Mouse (Mus musculus) c-Kit-positive CD71-positive TER-119-positive erythroid progenitor cells, embryonic 14.5 days (primary cell): ENCODE measurements around the gene Mpc1.
"Not testable (repeated sequence)": the region's sequence is repeated elsewhere in the genome, so short reads cannot be mapped to it uniquely, and the experiment has no call there.

Experiments used
- DNase-seq: peaks from one replicate; pipeline ENCODE4 v3.0.0-alpha.2; 2013; ENCODE audit warnings: low spot score

The Mpc1 gene

DNA sequence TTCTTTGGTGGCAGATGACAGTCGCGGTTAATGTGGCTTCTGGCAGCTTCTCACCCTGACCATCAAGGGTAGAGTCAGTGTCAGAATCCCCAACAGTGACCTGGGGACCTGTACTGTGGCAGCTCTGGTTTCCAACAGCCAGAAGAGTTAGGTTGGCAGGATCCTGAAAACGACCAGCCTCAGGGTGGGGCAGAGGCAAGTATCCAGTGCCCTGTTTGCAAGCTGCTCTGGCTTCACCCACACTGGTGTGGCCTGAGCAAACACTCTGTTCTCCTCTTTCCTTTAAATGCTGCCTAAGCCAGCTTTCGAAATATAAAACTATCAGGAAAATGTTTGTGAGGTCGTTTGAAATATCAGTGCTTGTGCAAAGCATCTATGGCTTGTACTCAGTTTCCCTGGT is 47.9 kb downstream of the Mpc1 start:
- DNase-seq: no peak

GRCm38 (mm10) chr17:8337159-8337558 is 54.5 kb downstream of the Mpc1 start, which contains the start of gene Prr18:
Prr18 (plus strand) TSS chr17:8337459.
- DNase-seq: not testable (repeated sequence)

DNA sequence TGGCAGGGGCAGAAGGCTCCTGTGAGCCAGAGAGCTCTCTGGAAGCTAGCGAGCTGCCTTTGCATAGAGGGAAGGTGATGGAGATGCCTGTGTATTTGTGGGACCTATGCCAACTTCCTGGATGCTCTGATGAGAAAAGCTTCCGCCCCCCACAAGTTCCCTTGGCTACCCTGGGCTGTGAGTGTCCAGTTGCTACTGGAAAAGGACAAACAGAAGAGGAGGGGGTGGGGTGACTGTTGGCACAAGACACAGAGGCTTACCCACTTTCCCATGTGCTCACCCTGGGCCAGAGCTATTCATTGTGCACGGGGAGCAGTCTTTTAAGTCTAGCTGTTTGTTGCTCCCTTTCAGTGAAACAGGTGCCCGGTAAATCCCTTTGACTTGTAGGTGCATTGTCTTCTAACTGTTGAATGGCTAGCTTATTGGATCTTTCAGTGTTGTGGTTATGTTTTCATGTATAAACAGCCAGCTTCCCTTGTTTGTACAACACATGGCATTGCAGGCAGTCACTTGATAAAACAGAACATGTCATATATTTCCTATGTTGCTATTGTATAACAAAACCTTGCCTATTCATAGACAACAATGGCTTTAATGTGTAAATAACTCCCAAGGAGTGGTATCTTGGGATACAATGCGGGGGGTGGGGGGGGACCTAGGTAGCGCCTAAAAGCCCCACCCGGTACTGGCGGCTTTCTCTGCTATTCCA is 57.1 kb downstream of the Mpc1 start:
- DNase-seq: no peak

DNA sequence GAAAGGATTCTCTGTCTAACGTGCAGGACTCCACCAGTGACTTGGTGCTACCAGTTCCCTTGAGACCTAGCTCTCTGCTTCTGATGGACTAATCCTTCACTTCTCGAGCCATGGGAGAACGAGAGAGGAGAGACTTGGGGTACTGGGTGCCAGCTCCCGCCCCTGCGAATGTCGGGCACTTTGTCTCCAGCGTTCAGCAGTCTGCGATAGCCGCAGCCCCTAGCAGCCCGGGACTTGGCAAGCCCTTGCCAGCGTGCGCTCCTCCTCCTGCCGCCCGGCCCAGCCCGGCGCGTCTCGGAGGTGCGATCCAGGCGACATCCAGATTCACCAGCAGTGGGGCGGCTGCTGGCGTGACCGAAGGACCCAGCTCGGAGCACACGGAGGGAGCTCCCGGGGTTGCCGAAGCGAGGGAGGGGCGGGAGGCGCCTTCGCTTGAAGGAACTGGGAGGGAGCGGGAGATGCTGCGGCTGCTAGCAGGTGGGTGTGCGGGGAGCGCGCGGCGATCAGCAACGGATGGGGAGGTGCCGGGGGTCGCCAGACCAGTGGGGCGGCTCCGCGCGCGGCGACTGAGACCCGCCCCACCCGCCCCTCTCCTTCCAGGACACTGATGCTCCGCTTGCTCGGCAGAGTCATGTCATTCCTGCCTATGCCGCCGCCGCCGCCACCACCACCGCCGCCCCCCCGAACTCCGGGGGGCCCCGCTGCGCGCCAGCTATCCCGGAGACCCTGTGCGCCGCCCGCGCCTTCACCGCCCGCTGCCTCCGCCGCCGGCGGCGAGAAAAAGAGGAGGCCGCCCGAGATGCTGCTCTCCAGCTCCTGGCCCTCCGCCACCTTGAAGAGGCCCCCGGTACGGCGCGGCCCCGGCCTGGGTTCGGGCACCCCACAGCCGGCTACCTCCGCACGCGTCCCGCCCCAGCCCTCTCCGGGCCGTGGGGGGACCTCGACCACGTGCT is 58.0 kb downstream of the Mpc1 start:
- no peak for DNase-seq

DNA sequence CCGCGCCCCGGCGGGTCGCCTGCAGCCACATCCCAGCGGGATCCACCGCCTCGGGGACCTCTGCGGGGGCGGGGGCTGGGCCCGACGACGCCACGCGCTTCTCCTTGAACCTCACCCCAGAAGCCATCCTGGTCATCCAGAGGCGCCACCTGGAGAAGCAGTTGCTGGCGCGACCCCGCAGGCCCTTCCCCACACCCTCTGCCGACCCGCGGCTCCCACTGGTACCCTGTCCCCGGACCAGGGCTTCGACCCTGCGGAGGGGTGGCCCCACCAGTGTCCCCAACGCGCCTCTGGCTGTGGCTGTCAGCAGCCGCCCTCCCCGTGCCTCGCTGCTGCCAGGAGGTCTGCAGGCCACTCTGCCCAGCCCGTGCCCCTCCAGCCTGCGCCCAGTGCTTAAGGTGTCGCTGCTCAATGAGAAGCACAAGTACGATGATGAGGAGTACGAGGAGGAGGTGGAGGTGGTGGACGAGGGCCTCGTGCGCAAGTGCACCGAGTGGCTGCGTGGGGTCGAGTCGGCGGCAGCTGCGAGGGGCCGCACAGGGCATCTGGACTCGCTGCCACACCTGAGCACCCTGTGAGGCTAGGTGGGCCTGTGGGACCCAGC is 58.8 kb downstream of the Mpc1 start:
- DNase-seq: no peak

DNA sequence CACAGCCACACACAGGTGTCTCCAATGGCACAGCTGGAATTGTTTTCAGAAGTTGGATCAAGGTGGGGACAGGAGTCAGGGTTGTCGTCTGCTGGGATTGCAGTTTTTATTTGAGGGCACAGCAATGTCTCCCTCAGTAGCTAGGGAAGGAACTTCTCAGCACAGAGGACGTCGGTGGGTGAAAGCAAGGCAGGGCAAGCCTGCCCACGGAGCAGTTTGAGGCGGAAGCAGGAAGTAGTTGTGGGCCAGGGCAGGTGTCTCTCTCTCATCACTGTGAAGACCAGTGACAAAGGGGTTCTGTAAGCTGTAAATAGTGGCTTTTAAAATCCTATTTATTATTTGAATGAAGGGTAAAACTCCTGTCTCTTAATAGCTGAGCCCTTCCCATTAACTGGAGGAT is 60.0 kb downstream of the Mpc1 start:
- no peak for DNase-seq

DNA sequence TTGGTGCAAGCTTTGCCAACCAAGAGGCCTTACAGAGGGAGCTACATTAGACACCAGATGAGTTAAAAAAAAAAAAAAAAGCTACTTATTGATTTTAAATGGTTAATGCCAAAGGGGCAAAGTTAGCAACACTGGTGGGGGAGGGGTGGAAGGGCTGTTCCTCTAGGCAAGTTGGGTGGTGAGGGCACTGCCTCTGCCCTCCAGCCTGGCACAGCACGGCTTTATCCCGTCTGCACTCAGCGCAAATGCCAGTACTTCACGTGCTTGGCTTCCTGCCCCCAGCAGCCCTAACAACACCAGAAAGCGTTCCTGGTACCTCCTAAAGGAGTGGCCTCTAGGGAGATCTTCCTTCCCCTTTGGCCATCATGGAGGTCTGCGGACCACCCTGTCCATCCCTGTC is 60.7 kb downstream of the Mpc1 start:
- DNase-seq: no peak
